Mouse (Mus musculus) intestine, postnatal 0 days (tissue): ENCODE measurements around the gene Mybbp1a. TPM values are rescaled to one million over a fixed set of nuclear protein-coding genes. Genes with fewer than 3 reads are reported as not detected.

Experiments used
- ATAC-seq: fragments of 200-750 bp; cut with Nextera tagmentation; 2 replicates; pipeline ENCODE4 v1.8.0; 2017; ENCODE audit warnings: mild to moderate bottlenecking, moderate TSS enrichment, moderate library complexity
- H3K27ac ChIP-seq: fragments of 300-500 bp; sonication (generic); 2 replicates; pipeline ENCODE4 v1.5.1; 2014; ENCODE audit warnings: mild to moderate bottlenecking, low read depth, low read length, moderate library complexity
- H3K27me3 ChIP-seq: fragments of 300-500 bp; sonication (generic); replicated peaks from 2 replicates; pipeline ENCODE4 v1.6.1; 2014; ENCODE audit warnings: low read length, mixed read lengths; ENCODE audit not compliant: control insufficient read depth, insufficient read depth
- H3K36me3 ChIP-seq: fragments of 300-500 bp; sonication (generic); 2 replicates; pipeline ENCODE4 v1.6.1; 2014; ENCODE audit warnings: mild to moderate bottlenecking, moderate library complexity; ENCODE audit not compliant: control insufficient read depth, insufficient read depth
- H3K4me1 ChIP-seq: fragments of 300-500 bp; sonication (generic); replicated peaks from 2 replicates; pipeline ENCODE4 v1.6.1; 2014; ENCODE audit warnings: antibody characterized with exemption, low read length, mixed read lengths; ENCODE audit not compliant: control insufficient read depth, insufficient read depth
- H3K4me2 ChIP-seq: fragments of 300-500 bp; sonication (generic); replicated peaks from 2 replicates; pipeline ENCODE4 v1.6.1; 2014; ENCODE audit warnings: low read depth, mild to moderate bottlenecking, moderate library complexity
- H3K4me3 ChIP-seq: fragments of 300-500 bp; sonication (generic); 2 replicates; pipeline ENCODE4 v1.5.1; 2014; ENCODE audit warnings: low read depth, low read length
- H3K9ac ChIP-seq: fragments of 300-500 bp; sonication (generic); 2 replicates; pipeline ENCODE4 v1.6.1; 2014; ENCODE audit warnings: mild to moderate bottlenecking, low read depth, low read length
- H3K9me3 ChIP-seq: fragments of 300-500 bp; sonication (generic); 2 replicates; pipeline ENCODE4 v1.6.1; 2016; ENCODE audit warnings: mixed run types; ENCODE audit not compliant: control insufficient read depth
- CTCF ChIP-seq: sonication (generic); IDR thresholded peaks from 2 replicates; pipeline ENCODE4 v1.5.1; 2016; ENCODE audit warnings: low read depth, mild to moderate bottlenecking, control low read depth, antibody characterized with exemption, moderate library complexity
- WGBS: fragments of 180-500 bp; shearing (Covaris S2); extraction: QIAGEN DNeasy Blood & Tissue Kit; methylation state at CpG from one replicate; pipeline ENCODE4 v1.1.7; 2014; 5-methylcytosine and 5-hydroxymethylcytosine counted together
- polyA plus RNA-seq: library from polyadenylated mRNA; unstranded; fragments of >200 nt; fragmentation: Nextera tagmentation; extraction: Ambion mirVana; gene quantifications from 2 replicates; pipeline ENCODE4 v1.2.1, GENCODE M21; 2015

Mybbp1a gene
- polyA plus RNA-seq, 1 experiment from 2014 or later: 40.7 TPM

DNA sequence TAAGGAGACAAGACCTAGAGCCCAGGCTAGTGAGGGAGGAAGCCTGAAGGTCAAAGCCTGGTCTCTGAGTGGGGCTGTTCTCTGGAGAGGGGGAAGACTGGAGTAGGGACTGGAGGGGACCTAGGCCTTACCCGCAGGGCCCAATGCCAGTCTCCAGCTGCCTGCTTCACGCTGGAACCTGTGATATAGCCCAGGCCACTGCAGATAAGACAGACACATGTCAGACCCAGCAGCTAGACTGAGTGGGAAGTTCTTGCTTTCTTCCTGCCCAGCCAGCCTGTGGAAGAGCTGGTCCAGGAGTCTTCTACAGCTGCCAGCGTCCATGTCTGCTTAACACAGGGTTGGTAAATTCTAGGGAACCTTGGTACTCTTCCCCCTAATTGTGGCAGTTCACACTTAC, 17.3 kb downstream of the Mybbp1a start:
- peak overlapping the region; percentile 3; the same call in 1 of the 2 replicates for H3K27ac ChIP-seq
- no peaks in the 10 kb centered on the region for H3K9me3 ChIP-seq
- H3K4me3 ChIP-seq: no peak overlapping the region
- no peaks in the 10 kb centered on the region for H3K27me3 ChIP-seq
- no peak overlapping the region for H3K9ac ChIP-seq
- ATAC-seq: no peak
- TF ChIP-seq CTCF: no peak
- peaks cover 16% of the 10 kb centered on the region; the same call in 1 of the 2 replicates for H3K36me3 ChIP-seq
- no peaks in the 10 kb centered on the region for H3K4me1 ChIP-seq
- 64% methylated on average over 3 of the region's 3 CpGs for WGBS
- H3K4me2 ChIP-seq: no peak overlapping the region

DNA sequence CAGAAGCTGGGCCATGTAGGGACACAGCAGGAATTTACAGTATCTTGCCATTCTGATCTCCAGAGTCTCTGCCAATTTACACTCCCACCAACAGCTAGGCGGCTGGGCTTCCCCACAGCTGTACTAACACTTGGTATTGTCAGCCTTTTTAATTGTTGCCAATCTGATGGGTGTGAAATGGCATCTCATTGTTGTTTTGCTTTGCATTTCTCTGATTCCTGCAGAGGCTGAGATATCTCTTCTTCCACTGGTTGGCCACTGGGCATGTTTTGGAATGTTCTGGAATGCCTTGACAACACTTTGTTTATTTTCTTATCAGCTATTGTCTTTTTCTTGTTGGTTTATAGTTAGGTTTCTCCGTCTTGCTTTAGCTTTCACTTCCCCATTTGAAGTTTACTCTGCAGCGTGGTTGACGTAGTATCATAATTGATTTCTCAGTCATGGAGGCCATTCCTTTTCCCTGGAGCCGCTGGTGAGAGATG, 20.4 kb downstream of the Mybbp1a start:
- 48% methylated on average over 5 of the region's 5 CpGs for WGBS
- ATAC-seq: no peak
- Histone ChIP-seq H3K36me3 (peaks cover 9% of the 10 kb centered on the region; the same call in 1 of the 2 replicates), H3K9ac (no peak overlapping the region), H3K9me3 (no peaks in the 10 kb centered on the region), H3K4me3 (no peak overlapping the region), H3K4me2 (no peak overlapping the region), H3K27ac (no peak overlapping the region), H3K27me3 (no peaks in the 10 kb centered on the region), H3K4me1 (peaks cover 9% of the 10 kb centered on the region)
- TF ChIP-seq CTCF: no peak

DNA sequence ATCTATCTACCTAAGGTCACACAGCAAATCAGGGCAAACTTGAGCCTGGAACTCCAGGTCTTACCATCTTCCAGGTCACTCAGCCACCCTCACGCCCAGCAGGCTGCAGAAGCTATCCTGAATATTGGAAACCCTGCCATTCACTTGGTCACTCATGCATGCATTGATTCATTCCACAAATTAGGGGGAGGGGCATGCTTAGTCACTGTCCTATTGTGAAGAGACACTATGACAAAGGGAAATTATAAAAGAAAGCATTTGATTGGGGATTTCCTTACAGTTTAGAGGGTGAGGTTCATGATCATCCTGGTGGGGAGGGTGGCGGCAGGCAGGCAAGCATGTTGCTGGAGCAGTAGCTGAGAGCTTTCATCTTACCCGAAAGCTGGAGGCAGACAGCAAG, 23.7 kb downstream of the Mybbp1a start:
- H3K36me3 ChIP-seq: peaks cover 9% of the 10 kb centered on the region; the same call in 1 of the 2 replicates
- H3K4me3 ChIP-seq: no peak overlapping the region
- ATAC-seq: no peak
- H3K9me3 ChIP-seq: no peaks in the 10 kb centered on the region
- no peaks in the 10 kb centered on the region for H3K27me3 ChIP-seq
- no peak overlapping the region for H3K4me2 ChIP-seq
- TF ChIP-seq CTCF: no peak
- H3K27ac ChIP-seq: no peak overlapping the region
- no peak overlapping the region for H3K9ac ChIP-seq
- 73% methylated on average over 3 of the region's 3 CpGs for WGBS
- H3K4me1 ChIP-seq: peaks cover 17% of the 10 kb centered on the region

DNA sequence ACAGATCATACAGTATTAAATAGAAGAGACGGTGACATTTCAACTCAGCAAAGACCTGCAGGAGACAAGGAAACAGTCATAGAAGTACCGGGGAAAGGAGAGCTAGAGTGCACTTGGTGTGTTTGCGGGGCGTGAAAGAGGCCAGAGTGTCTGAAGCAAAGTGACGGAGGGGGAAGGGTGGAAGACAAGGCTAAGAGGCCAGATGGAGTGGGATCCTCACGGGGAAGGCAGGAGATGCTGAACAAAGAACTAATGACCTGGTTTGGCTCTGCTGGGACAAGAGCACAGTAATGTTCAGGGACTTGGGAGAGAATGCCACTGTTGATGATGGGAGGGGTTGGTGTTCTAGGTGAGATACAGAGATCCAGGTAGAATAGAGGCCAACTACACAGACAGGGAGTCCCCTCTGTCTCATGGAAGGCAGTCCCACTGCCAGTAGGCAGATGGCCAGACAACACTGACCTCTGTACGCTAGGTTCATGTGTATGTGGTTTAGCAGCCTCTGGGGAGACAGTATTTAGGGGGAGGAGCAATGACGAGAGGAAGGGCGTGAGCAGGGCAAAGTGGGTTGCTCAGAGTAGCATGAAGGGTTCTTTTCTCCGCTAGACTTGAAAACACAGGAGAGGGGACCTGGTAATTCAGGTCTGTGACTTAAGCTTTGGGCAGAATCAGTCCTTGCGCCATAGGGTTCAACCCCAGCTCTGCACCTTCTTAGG, 25.0 kb downstream of the Mybbp1a start:
- ATAC-seq: 0 out of 2 replicates have a peak, but pooled peaks have one; percentile 28
- no peak overlapping the region for H3K9ac ChIP-seq
- H3K36me3 ChIP-seq: peaks cover 3% of the 10 kb centered on the region; the same call in 1 of the 2 replicates
- no peak overlapping the region for H3K4me3 ChIP-seq
- no peaks in the 10 kb centered on the region for H3K9me3 ChIP-seq
- H3K4me2 ChIP-seq: peak overlapping the region; percentile 35; the same call in 1 of the 2 replicates
- no peak for TF ChIP-seq CTCF
- H3K4me1 ChIP-seq: peaks cover 17% of the 10 kb centered on the region
- H3K27ac ChIP-seq: peak overlapping the region; percentile 76
- H3K27me3 ChIP-seq: no peaks in the 10 kb centered on the region
- 39% methylated on average over 11 of the region's 11 CpGs for WGBS

DNA sequence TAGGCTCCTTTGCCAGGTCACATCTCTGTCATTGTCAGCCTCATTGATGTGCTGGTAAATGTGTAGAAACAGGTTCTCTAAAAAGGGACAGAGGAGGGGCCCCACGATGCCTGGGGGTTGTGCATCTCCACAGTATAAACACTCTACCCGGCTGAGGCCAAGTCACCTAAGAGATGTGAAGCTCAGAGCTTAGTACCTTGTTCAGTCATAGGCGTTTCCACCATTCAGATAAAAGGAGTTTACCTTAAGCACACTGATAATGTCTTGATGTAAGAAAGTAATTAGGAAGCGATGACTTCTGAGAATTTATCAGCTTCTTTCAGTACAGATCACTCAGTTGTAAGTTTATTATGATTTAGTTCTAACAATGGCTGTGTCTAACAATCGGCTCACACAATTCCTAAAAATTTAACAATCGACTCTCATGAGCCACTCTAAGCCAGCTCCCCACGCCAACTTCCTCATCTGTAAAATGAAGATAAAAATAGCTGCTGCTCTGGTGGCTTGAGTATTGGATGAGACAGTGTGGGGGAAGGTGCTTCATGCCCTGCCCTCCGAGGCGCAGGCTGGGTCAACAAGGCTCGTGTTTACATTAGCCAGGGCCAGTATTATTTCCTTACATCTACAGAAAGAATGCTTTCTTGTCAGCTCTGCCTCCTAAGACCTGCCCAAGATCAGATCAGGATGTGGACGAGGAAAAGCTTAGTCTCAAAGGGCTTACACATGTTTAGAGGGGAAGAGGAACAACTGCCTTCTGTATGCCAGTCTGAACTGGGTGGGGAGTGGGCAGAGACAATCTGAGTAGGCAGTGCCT, 25.7 kb downstream of the Mybbp1a start:
- peaks cover 17% of the 10 kb centered on the region for H3K4me1 ChIP-seq
- no peaks in the 10 kb centered on the region for H3K27me3 ChIP-seq
- H3K36me3 ChIP-seq: peaks cover 3% of the 10 kb centered on the region; the same call in 1 of the 2 replicates
- peak overlapping the region; percentile 76 for H3K27ac ChIP-seq
- no peaks in the 10 kb centered on the region for H3K9me3 ChIP-seq
- no peak overlapping the region for H3K9ac ChIP-seq
- TF ChIP-seq CTCF: no peak
- H3K4me2 ChIP-seq: peak overlapping the region; percentile 35
- no peak overlapping the region for H3K4me3 ChIP-seq
- WGBS: 5% methylated on average over 11 of the region's 11 CpGs
- peak; percentile 80 for ATAC-seq

DNA sequence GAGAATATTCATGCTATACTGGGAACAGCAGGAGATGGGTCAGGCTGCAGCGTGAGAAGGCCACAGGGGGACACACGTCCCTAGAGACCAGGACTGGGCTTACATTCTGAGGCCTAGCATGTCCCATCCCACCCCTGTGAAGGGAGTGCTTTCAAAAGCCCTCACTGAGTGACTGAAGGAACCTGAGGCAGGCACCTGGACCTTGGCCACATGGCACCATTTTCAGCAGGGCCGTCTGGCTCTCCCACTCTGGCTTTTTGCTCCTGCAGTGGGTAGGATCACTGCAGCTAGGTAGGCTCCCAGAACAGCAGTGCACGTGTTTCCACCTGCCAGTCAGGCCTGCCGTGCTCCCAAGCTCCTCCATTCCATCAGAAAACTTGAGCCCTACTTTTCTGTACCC, 27.4 kb downstream of the Mybbp1a start:
- no peak overlapping the region for H3K9ac ChIP-seq
- H3K9me3 ChIP-seq: no peaks in the 10 kb centered on the region
- H3K4me1 ChIP-seq: peaks cover 23% of the 10 kb centered on the region
- WGBS: 73% methylated on average over 5 of the region's 5 CpGs
- TF ChIP-seq CTCF: no peak
- no peak for ATAC-seq
- 0 out of 2 replicates have a peak overlapping the region, but pooled peaks have one; percentile 41 for H3K27ac ChIP-seq
- H3K4me3 ChIP-seq: no peak overlapping the region
- H3K27me3 ChIP-seq: no peaks in the 10 kb centered on the region
- peaks cover 3% of the 10 kb centered on the region; the same call in 1 of the 2 replicates for H3K36me3 ChIP-seq
- no peak overlapping the region for H3K4me2 ChIP-seq
